Mouse (Mus musculus) cerebellum, adult 2 months (tissue): ENCODE results near the gene Aldh1l1. TPM values are rescaled to one million over a fixed set of nuclear protein-coding genes. Genes with fewer than 3 reads are reported as not detected.

ENCODE experiments used
- DNase-seq, 2 experiments: peaks; one replicate each; pipeline ENCODE4 v3.0.0; 2021
- H3K27ac ChIP-seq: fragments of 200-500 bp; 2 replicates; pipeline ENCODE4 v1.5.1; 2012; ENCODE audit warnings: low read length, control low read depth, inconsistent platforms; ENCODE audit not compliant: insufficient read depth
- H3K27me3 ChIP-seq: fragments of 200-500 bp; 2 replicates; pipeline ENCODE4 v1.6.1; 2012; ENCODE audit warnings: inconsistent platforms, mild to moderate bottlenecking, low read length, moderate library complexity; ENCODE audit not compliant: control insufficient read depth, insufficient read depth
- H3K4me1 ChIP-seq: fragments of 200-500 bp; 2 replicates; pipeline ENCODE4 v1.6.1; 2011; ENCODE audit warnings: low read length; ENCODE audit not compliant: control insufficient read depth, insufficient read depth
- H3K4me3 ChIP-seq: fragments of 200-500 bp; replicated peaks from 2 replicates; pipeline ENCODE3; 2011; ENCODE audit warnings: mild to moderate bottlenecking, low read depth, low read length, control low read depth; ENCODE audit not compliant: insufficient read depth
- CTCF ChIP-seq: fragments of 200-500 bp; IDR thresholded peaks from 2 replicates; pipeline ENCODE4 v1.5.1; 2011; ENCODE audit warnings: low read depth, mild to moderate bottlenecking, control low read depth, low read length, moderate library complexity, borderline replicate concordance; ENCODE audit not compliant: insufficient read depth
- POLR2A ChIP-seq: fragments of 200-500 bp; IDR thresholded peaks from 2 replicates; pipeline ENCODE4 v1.6.1; 2011; ENCODE audit warnings: low read length, control low read depth, borderline replicate concordance; ENCODE audit not compliant: insufficient read depth
- WGBS: fragments of 180-500 bp; shearing (Covaris S2); methylation state at CpG from one replicate; pipeline ENCODE4 v1.1.7; 2018; 5-methylcytosine and 5-hydroxymethylcytosine counted together
- polyA plus RNA-seq: library from polyadenylated mRNA; depleted of rRNA; stranded (reverse); fragments of >200 nt; gene quantifications from 2 replicates; pipeline ENCODE4 v1.2.3, GENCODE M21; 2012

Gene Aldh1l1
- polyA plus RNA-seq, 1 experiment, result 50.1 TPM

DNA sequence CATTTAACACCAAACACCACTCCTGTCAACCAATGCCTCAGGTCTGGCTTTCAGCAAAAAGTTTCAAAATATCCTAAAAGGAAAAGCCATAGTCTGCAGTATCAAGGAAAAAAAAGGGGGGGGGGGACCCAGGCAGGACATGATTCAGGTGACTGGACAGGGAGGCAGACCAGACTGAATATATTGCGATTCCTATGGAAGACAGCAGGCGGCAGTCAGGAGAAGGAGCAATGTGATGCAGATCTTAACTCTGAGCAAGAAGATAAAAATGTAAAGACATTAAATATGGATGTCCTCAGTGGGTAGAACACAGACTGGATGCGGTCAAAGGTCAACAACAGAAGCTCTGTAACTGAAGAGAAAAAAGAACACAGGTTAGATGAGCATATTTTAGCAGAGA is 47.3 kb downstream of the Aldh1l1 start:
- H3K27ac ChIP-seq, result no peak overlapping the region
- peaks cover 13% of the 10 kb centered on the region for H3K4me1 ChIP-seq
- TF ChIP-seq CTCF, result no peak
- TF ChIP-seq POLR2A, result no peak
- no peak for DNase-seq
- 95% methylated on average over 3 of the region's 3 CpGs for WGBS
- H3K27me3 ChIP-seq, result no peaks in the 10 kb centered on the region
- no peak overlapping the region for H3K4me3 ChIP-seq

DNA sequence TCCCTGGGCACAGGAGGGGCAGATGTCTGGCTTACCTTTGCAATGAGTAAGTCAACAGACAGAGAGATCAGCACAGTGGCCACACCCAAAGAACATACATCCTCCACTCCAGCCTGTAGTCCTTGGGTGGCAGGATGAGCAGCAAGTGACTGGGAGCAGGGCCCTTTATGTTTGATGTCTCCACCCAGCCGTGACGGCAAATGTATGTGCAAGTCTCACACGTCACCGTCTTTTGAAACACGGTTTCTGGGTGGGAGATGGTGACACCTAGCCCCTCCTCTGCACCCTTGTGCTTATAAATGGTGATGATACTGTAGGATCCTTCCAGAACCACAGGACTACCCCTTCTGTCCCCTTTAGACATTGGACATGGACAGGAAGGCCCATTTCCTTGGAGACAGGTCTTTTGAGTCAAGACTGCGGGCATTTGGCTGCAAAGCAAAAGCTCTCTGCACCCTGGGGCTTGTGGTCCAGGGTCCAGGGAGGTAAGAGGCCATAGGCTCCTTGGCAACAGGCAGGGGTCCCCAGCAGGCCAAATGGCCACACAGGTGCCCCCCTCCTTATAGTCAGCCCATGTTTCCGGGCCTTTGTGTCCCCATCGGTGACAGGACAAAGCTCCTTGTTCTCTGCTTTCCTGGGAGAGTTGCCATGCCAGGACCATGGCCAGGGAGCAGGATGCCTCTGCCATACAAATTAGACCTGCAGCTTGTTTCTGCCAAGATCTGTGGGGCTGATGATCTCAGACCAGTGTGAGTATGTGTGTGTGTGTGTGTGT is 48.7 kb downstream of the Aldh1l1 start:
- peaks cover 13% of the 10 kb centered on the region for H3K4me1 ChIP-seq
- H3K27me3 ChIP-seq, result no peaks in the 10 kb centered on the region
- WGBS, result 45% methylated on average over 8 of the region's 8 CpGs
- no peak for TF ChIP-seq POLR2A
- TF ChIP-seq CTCF, result no peak
- peak; percentile 84 to 90 for DNase-seq
- no peak overlapping the region for H3K4me3 ChIP-seq
- H3K27ac ChIP-seq, result 0 out of 2 replicates have a peak overlapping the region, but pooled peaks have one; percentile 10

DNA sequence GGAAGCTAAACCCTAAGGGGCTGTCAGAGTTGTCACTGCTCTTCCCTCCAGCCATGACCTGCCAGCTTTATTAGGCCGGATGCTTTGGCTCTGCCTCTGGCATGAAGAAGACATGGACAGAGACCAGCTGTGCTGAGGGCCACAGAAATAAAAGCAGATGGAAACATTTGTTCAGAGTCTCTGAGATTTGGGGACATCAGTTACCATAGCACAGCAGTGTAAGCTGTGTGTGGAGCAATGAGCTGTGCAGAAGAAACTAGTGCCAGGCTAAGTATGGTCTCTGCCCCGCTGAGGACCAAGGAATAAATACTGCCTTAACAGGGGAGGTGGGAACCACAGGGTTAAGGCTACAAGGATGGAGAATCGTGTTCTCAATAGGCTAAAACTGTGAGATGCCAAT is 50.6 kb downstream of the Aldh1l1 start:
- no peaks in the 10 kb centered on the region for H3K27me3 ChIP-seq
- H3K4me3 ChIP-seq, result no peak overlapping the region
- 67% methylated on average over 3 of the region's 3 CpGs for WGBS
- H3K27ac ChIP-seq, result no peak overlapping the region
- TF ChIP-seq POLR2A, result no peak
- peaks cover 13% of the 10 kb centered on the region for H3K4me1 ChIP-seq
- no peak for DNase-seq

DNA sequence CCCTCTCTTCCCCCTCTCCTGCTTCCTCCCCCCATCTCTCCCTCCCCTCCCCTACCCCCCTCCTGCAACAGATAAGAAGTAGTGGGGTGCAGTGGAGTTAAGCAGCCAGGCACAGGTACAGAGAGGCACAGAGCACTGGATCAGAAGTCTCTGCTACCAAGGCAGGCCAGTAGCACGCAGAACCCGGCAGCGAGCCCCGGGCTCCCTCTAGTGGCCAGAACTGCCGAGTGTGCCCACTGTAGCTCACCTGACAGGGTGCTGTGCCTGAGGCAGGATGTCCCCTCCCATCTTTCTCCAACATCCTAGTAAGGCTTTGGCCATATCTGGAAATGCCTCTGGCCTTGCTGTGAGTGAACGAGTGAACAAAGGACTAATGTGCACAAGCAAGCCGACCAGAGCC is 51.7 kb downstream of the Aldh1l1 start:
- peak; percentile 84 to 91 for DNase-seq
- no peak overlapping the region for H3K27ac ChIP-seq
- 12% methylated on average over 7 of the region's 7 CpGs for WGBS
- no peak overlapping the region for H3K4me3 ChIP-seq
- peaks cover 13% of the 10 kb centered on the region for H3K4me1 ChIP-seq
- H3K27me3 ChIP-seq, result no peaks in the 10 kb centered on the region
- TF ChIP-seq CTCF (peak; percentile 94), POLR2A (no peak)

DNA sequence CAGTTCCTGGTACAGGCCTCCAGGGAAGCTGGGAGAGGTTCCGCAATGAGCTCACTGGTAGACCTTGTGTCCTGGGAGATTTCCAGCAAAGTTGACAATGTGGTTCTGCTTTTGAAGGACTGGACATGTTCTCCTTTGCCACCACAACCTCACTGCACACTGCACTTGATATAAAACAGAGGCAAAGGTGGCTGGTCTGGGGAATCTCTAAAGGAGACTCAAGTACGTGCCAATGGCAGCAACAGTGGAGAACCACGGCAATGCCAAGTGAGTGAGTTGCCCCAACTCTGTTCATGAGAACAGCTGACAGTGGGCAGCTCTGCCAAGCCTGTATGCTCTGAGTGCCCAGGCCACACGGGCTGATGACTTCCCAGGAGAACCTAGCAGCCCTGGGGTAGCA is 53.0 kb downstream of the Aldh1l1 start:
- H3K4me3 ChIP-seq, result no peak overlapping the region
- H3K27ac ChIP-seq, result no peak overlapping the region

DNA sequence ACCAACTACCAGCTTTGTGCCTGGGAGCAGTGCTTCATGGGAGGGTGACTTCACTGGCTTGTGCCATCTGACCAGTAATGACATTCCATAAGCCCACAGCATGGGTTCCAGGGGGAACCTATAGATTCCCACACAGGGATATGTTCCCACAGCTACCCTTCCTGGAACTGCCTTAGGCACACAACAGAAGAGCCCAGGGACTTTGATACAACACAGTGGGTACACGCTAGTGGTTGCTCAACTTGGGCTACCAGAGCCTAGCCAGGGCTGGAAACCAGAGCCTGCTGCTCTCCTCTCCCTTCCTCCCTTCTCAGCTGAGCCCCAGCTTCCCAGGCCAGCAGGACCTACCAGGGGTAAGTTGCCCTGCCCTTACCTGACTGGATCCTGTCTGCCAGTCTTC is 54.3 kb downstream of the Aldh1l1 start:
- no peaks in the 10 kb centered on the region for H3K27me3 ChIP-seq
- H3K4me1 ChIP-seq, result peaks cover under 1% of the 10 kb centered on the region; the same call in 1 of the 2 replicates
- WGBS, result 83% methylated on average over 1 of the region's 1 CpGs
- H3K27ac ChIP-seq, result no peak overlapping the region
- no peak overlapping the region for H3K4me3 ChIP-seq
- TF ChIP-seq CTCF (no peak), POLR2A (no peak)
- no peak for DNase-seq

More for the DNA sequence above, 53.0 kb downstream of the Aldh1l1 start:
- DNase-seq, result no peak
- TF ChIP-seq POLR2A (no peak), CTCF (no peak)
- H3K27me3 ChIP-seq, result no peaks in the 10 kb centered on the region
- peaks cover 12% of the 10 kb centered on the region for H3K4me1 ChIP-seq
- 65% methylated on average over 4 of the region's 4 CpGs for WGBS

DNA sequence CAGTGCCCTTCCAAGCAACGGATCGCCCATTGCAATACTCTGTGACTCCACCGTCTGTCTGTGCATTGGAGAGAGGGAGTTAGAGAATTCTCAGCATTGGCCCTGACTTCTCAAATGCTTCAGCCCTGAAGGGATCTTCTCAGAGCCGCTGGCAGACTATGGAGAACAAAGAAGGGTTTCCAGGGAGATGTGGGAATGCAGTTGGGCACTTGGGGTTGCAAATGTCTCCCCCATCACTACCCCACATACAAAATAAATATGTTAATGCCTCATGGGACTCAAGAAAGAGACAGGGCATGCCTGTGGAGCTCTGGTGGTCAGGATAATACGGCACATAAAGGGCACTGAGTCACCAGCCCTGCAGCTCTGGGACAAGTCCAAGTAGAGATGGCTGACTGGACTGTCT is 55.1 kb downstream of the Aldh1l1 start:
- Histone ChIP-seq H3K4me1 (no peaks in the 10 kb centered on the region), H3K4me3 (no peak overlapping the region), H3K27me3 (no peaks in the 10 kb centered on the region), H3K27ac (no peak overlapping the region)
- DNase-seq, result no peak
- TF ChIP-seq POLR2A (no peak), CTCF (no peak)
- WGBS, result 61% methylated on average over 5 of the region's 5 CpGs

DNA sequence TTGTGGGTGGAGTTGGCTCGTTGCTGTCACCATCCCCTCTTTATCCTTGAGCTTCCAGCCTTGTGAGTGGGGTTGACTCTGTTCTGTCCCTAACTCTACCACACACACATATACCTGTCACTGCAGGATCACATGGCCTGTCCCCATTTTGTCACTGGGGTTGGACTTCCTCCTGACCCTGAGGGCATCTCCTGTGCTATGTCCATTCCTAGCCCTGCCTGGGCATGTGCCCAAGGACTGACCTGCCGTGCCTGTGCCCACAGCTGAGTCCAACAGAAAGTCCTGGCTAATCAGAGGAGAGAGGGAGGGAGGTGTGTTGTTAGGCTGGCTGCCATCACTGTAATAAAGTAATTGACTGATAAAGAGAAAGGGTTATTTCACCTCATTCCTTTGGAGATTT is 58.2 kb downstream of the Aldh1l1 start:
- Histone ChIP-seq H3K27me3 (no peaks in the 10 kb centered on the region), H3K4me3 (no peak overlapping the region), H3K4me1 (no peaks in the 10 kb centered on the region), H3K27ac (no peak overlapping the region)
- no peak for DNase-seq
- WGBS, result 45% methylated on average over 2 of the region's 2 CpGs
- TF ChIP-seq POLR2A (no peak), CTCF (no peak)
